ENCODE assay signal across 13 mouse cellular contexts in genomic region chr2:77195056-77195455, GRCm38 (mm10).
"Had no signal": no experiment of that assay in that cellular context is flagged by ENCODE, and none has a peak within 500 bp of the region (broad histone marks: within the 10 kb centered on the region; RNA-seq: fewer than 3 reads in every experiment).

No protein-coding gene starts in this region.

- DNase-seq: kidney, adult 18-20 months; kidney, adult 9 months; kidney, postnatal 14 days; kidney, postnatal 4 days; left cerebral cortex, postnatal 4 days; liver; liver, postnatal 0 days; right cerebral cortex, adult 18-20 months; right cerebral cortex, postnatal 14 days; right cerebral cortex, postnatal 4 days; thymus, adult 2 months; thymus, postnatal 14 days; thymus, postnatal 4 days had no signal
